In genomic region chr1:77053837-77054540, GRCm38 (mm10) we compare ENCODE assay signal across 25 mouse cellular contexts.
DNase-seq lines count a peak whose midpoint lies in the region; ATAC-seq lines count a peak whose summit lies in the region.
"Had no signal": no experiment of that assay in that cellular context is flagged by ENCODE, and none has a peak within 500 bp of the region (broad histone marks: within the 10 kb centered on the region; RNA-seq: fewer than 3 reads in every experiment).

No protein-coding gene starts in this region.

- peak; percentile 74 for DNase-seq in left cerebral cortex, postnatal 4 days
- DNase-seq in left cerebral cortex, adult 9 months (ENCODE audit: low spot score in 2 of 2) = no peak
- DNase-seq in cerebellum, adult 9-10 months = peak; percentile 92
- DNase-seq in MN1 (ENCODE audit: low spot score) = no peak
- DNase-seq: adrenal gland, adult 2 months; embryo, embryonic 11 days; gastrocnemius, postnatal 14 days; heart, adult 11 months; heart, postnatal 10 days; kidney, adult 18-20 months; kidney, postnatal 10 days; liver, postnatal 0 days; lung, postnatal 10 days; right cerebral cortex, postnatal 14 days had no signal

- H3K36me3 ChIP-seq in midbrain, embryonic 13.5 days = no peaks in the 10 kb centered on the region
- no peaks in the 10 kb centered on the region for H3K36me3 ChIP-seq in forebrain, embryonic 15.5 days
- H3K36me3 ChIP-seq: G1E; hindbrain, embryonic 10.5 days; limb, embryonic 12.5 days had no signal

- H3K4me3 ChIP-seq in midbrain, embryonic 13.5 days (replicated peaks) = no peak overlapping the region
- no peak overlapping the region for H3K4me3 ChIP-seq in forebrain, embryonic 15.5 days
- H3K4me3 ChIP-seq: hindbrain, embryonic 10.5 days; left cerebral cortex, adult 2 months; limb, embryonic 12.5 days had no signal

- H3K9ac ChIP-seq in midbrain, embryonic 13.5 days (replicated peaks) = no peak overlapping the region
- H3K9ac ChIP-seq in forebrain, embryonic 15.5 days (replicated peaks) = no peak overlapping the region
- H3K9ac ChIP-seq: limb, embryonic 12.5 days; liver, postnatal 0 days had no signal

- no peaks in the 10 kb centered on the region for H3K27me3 ChIP-seq in midbrain, embryonic 13.5 days
- no peaks in the 10 kb centered on the region for H3K27me3 ChIP-seq in forebrain, embryonic 15.5 days

- peak; percentile 89 for ATAC-seq in cerebellum, adult (ENCODE audit: insufficient number of reproducible peaks, low FRiP score, low TSS enrichment)
- ATAC-seq in midbrain, embryonic 13.5 days = no peak
- ATAC-seq in forebrain, embryonic 15.5 days (replicated peaks) = no peak
- ATAC-seq: forebrain, embryonic 16.5 days; liver, postnatal 0 days had no signal

- no peaks in the 10 kb centered on the region for H3K4me1 ChIP-seq in midbrain, embryonic 13.5 days (replicated peaks)
- H3K4me1 ChIP-seq in forebrain, embryonic 15.5 days = peaks cover 1% of the 10 kb centered on the region; the same call in 1 of the 2 replicates
- H3K4me1 ChIP-seq: hindbrain, embryonic 10.5 days; limb, embryonic 12.5 days had no signal

- H3K9me3 ChIP-seq in midbrain, embryonic 13.5 days = no peaks in the 10 kb centered on the region
- no peaks in the 10 kb centered on the region for H3K9me3 ChIP-seq in forebrain, embryonic 15.5 days
- H3K9me3 ChIP-seq: hindbrain, embryonic 10.5 days; limb, embryonic 12.5 days had no signal

- no peak overlapping the region for H3K27ac ChIP-seq in midbrain, embryonic 13.5 days
- H3K27ac ChIP-seq in forebrain, embryonic 15.5 days (replicated peaks) = no peak overlapping the region
- H3K27ac ChIP-seq: hindbrain, embryonic 10.5 days; left cerebral cortex, adult 2 months; limb, embryonic 12.5 days had no signal

- intact Hi-C loops in left cerebral cortex, postnatal 4 days (cut with DNase I) = no loop called here

- H3K4me2 ChIP-seq in midbrain, embryonic 13.5 days (replicated peaks) = no peak overlapping the region
- no peak overlapping the region for H3K4me2 ChIP-seq in forebrain, embryonic 15.5 days (replicated peaks)
- H3K4me2 ChIP-seq: heart, embryonic 11.5 days; limb, embryonic 12.5 days; liver, embryonic 11.5 days; midbrain, embryonic 11.5 days had no signal

- 79% methylated on average over 4 of the region's 4 CpGs for WGBS in midbrain, embryonic 13.5 days
- 78% methylated on average over 4 of the region's 4 CpGs for WGBS in forebrain, embryonic 15.5 days

Comparison
In these comparisons a context has a peak if more than half of its experiments do, and no peak if none do; other contexts are left out.
1. DNase-seq: peak in left cerebral cortex, postnatal 4 days (single experiment) and cerebellum, adult 9-10 months (single experiment); none in left cerebral cortex, adult 9 months (0 of 2) and MN1 (single experiment).